Mouse (Mus musculus) midbrain, embryonic 11.5 days (tissue): ENCODE data around the gene Usp30. TPM values are rescaled to one million over a fixed set of nuclear protein-coding genes. Genes with fewer than 3 reads are reported as not detected.
A peak's percentile ranks its signal among the peaks of the same experiment; 100 is the strongest.

ENCODE experiments used
- ATAC-seq: fragments of 200-750 bp; cut with Nextera tagmentation; 2 replicates; pipeline ENCODE4 v1.8.0; 2017; ENCODE audit warnings: moderate TSS enrichment, moderate library complexity; ENCODE audit not compliant: low FRiP score
- DNase-seq: peaks from one replicate; pipeline ENCODE4 v3.0.0; 2015; ENCODE audit warnings: low spot score; ENCODE audit errors: missing footprints
- H3K27ac ChIP-seq: fragments of 300-500 bp; sonication (generic); 2 replicates; pipeline ENCODE4 v1.5.1; 2014; ENCODE audit warnings: low read depth, low read length
- H3K27me3 ChIP-seq: fragments of 300-500 bp; sonication (generic); 2 replicates; pipeline ENCODE4 v1.6.1; 2014; ENCODE audit warnings: mild to moderate bottlenecking, low read length, moderate library complexity, mixed read lengths; ENCODE audit not compliant: control insufficient read depth, insufficient read depth
- H3K36me3 ChIP-seq: fragments of 300-500 bp; sonication (generic); 2 replicates; pipeline ENCODE4 v1.6.1; 2014; ENCODE audit warnings: mild to moderate bottlenecking, low read length, moderate library complexity, mixed read lengths; ENCODE audit not compliant: control insufficient read depth, insufficient read depth
- H3K4me1 ChIP-seq: fragments of 300-500 bp; sonication (generic); 2 replicates; pipeline ENCODE4 v1.6.1; 2014; ENCODE audit warnings: low read length; ENCODE audit not compliant: control insufficient read depth, insufficient read depth
- H3K4me2 ChIP-seq: fragments of 300-500 bp; sonication (generic); 2 replicates; pipeline ENCODE4 v1.6.1; 2014; ENCODE audit warnings: mild to moderate bottlenecking, moderate library complexity
- H3K4me3 ChIP-seq: fragments of 300-500 bp; sonication (generic); 2 replicates; pipeline ENCODE4 v1.5.1; 2014; ENCODE audit warnings: low read depth, low read length
- H3K9ac ChIP-seq: fragments of 300-500 bp; sonication (generic); 2 replicates; pipeline ENCODE4 v1.6.1; 2014; ENCODE audit warnings: low read length
- H3K9me3 ChIP-seq: fragments of 300-500 bp; sonication (generic); 2 replicates; pipeline ENCODE4 v1.6.1; 2016; ENCODE audit warnings: low read length; ENCODE audit not compliant: control insufficient read depth
- WGBS: fragments of 180-500 bp; shearing (Covaris S2); extraction: QIAGEN DNeasy Blood & Tissue Kit; methylation state at CpG from one replicate; pipeline ENCODE4 v1.1.7; 2014; 5-methylcytosine and 5-hydroxymethylcytosine counted together
- polyA plus RNA-seq: library from polyadenylated mRNA; unstranded; fragments of >200 nt; fragmentation: Nextera tagmentation; extraction: Ambion mirVana; gene quantifications from 2 replicates; pipeline ENCODE4 v1.2.1, GENCODE M21; 2014

The Usp30 gene
- polyA plus RNA-seq, 1 experiment from 2014 or later = 11.0 TPM

DNA sequence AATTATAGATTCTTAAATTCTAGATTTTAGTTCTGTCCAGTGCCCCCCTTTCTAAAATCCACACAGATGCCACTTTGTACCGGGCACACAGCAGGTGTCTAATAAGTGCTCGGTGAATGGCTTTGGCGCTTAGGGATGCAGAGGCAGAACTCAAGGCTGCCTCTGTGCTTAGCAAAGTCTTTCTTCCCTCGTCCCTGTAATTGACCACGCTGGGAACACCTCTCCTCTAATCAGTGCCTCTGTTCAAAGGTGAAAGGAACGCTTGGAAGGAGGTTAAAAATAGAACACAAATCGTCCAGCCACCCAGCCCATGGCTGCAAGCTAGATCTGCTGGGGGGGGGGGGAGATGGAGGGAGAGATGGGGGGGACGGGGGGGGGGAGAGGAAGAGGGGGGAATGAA lies 24.8 kb upstream of the Usp30 start:
- no peak overlapping the region for H3K4me3 ChIP-seq
- H3K4me1 ChIP-seq = peaks cover 2% of the 10 kb centered on the region; the same call in 1 of the 2 replicates
- 37% methylated on average over 7 of the region's 8 CpGs for WGBS
- ATAC-seq (no peak), DNase-seq (peak; percentile 57)
- H3K27me3 ChIP-seq = no peaks in the 10 kb centered on the region
- H3K36me3 ChIP-seq = no peaks in the 10 kb centered on the region
- no peaks in the 10 kb centered on the region for H3K9me3 ChIP-seq
- H3K27ac ChIP-seq = no peak overlapping the region
- no peak overlapping the region for H3K4me2 ChIP-seq
- H3K9ac ChIP-seq = no peak overlapping the region

DNA sequence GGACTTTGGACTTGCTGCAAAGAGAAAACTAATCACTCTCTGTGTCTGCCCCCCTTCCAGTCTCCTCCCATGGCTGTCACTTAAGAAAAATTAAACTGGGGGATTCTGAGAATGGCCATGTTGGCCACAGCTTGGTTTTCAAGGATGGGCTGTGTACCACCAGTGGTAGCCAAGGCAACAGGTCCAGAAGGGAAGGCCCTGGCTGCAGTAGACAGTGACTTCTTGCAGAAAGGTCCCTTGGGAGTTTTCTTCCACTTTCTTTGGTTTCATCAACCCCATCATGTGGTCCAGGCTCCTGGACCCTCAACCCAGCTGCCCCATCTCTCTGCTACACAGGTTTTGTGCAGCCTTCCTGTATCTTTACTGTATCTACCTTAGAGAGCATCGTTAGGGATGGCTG lies 24.4 kb upstream of the Usp30 start:
- H3K36me3 ChIP-seq = no peaks in the 10 kb centered on the region
- no peaks in the 10 kb centered on the region for H3K9me3 ChIP-seq
- 58% methylated on average over 1 of the region's 1 CpGs for WGBS
- ATAC-seq (no peak), DNase-seq (peak; percentile 81)
- H3K9ac ChIP-seq = no peak overlapping the region
- no peak overlapping the region for H3K4me2 ChIP-seq
- H3K27ac ChIP-seq = no peak overlapping the region
- H3K4me3 ChIP-seq = no peak overlapping the region
- H3K4me1 ChIP-seq = peaks cover 2% of the 10 kb centered on the region; the same call in 1 of the 2 replicates
- no peaks in the 10 kb centered on the region for H3K27me3 ChIP-seq

DNA sequence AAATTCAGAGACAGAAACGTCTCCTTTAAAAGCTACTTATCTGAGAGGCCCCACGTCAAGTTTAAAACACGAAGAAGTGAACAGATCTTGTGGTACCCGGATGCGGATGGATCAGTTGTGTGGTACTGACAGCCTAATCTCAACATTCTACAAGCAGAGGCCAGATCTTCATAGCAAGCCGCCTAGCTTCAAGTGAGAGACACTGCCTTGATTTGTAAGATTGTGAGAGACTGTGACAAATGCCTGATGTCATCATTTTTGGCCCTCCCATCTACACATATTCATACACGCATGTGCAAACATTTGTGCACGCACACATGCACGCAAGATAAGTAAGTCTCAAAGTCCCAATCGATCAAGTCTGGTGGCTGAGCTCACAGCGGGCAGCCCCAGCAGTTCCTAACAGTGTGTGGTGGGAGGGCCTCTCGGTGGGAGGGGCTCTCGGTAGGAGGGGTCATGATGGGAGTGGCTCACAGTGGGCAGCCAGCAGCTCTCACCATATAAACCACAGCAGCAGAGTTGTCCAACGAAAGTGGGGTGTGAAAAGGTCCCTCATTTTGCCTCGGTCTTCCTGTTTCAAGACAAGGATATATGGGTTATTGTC lies 23.8 kb upstream of the Usp30 start:
- no peak overlapping the region for H3K4me3 ChIP-seq
- peak; percentile 82 for DNase-seq
- H3K36me3 ChIP-seq = no peaks in the 10 kb centered on the region
- 0 out of 2 replicates have a peak, but pooled peaks have one; percentile 30 for ATAC-seq
- H3K27ac ChIP-seq = no peak overlapping the region
- no peaks in the 10 kb centered on the region for H3K27me3 ChIP-seq
- no peak overlapping the region for H3K4me2 ChIP-seq
- H3K9ac ChIP-seq = no peak overlapping the region
- peaks cover 2% of the 10 kb centered on the region; the same call in 1 of the 2 replicates for H3K4me1 ChIP-seq
- WGBS = 23% methylated on average over 15 of the region's 15 CpGs
- H3K9me3 ChIP-seq = no peaks in the 10 kb centered on the region

DNA sequence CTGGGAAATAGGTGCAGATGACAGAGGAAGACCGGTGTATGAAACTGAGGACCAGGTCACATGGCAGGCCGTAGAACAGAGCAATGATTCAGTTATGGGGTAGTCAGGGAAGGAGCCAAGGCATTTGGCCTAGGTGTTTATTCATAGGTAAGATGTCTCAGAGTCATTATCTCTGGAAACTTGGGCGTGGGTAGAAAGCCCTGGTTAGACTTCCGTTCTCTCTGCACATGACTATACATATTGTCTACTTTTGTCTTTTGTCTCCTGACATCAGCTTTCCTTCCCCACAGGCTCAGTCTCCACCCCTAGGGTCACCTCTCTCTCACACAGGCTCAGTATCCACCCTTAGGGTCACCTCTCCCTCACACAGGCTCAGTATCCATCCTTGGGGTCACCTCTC lies 21.5 kb upstream of the Usp30 start:
- Histone ChIP-seq H3K4me1 (peaks cover 2% of the 10 kb centered on the region; the same call in 1 of the 2 replicates), H3K9ac (no peak overlapping the region), H3K4me2 (no peak overlapping the region), H3K9me3 (no peaks in the 10 kb centered on the region), H3K27me3 (no peaks in the 10 kb centered on the region), H3K4me3 (no peak overlapping the region), H3K27ac (no peak overlapping the region), H3K36me3 (no peaks in the 10 kb centered on the region)
- no peak for ATAC-seq
- no peak for DNase-seq
- 79% methylated on average over 4 of the region's 4 CpGs for WGBS

DNA sequence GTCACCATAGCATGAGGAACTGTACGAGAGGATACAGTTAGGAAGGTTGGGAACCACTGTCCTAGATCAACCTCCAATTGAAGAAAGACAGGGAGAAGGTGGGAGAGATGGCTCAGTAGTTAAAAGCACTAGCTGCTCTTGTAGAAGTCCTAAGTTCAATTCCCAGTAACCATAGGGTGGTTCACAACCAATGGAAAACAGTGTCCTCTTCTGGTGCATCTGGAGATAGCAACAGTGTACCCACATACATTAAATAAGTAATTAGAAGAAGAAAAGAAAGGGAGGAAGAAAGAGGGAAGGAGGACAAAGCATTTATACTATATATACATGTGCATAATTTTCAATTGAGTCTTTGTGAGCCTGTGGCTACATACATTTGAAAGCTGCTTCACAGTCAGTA lies 20.1 kb upstream of the Usp30 start:
- Histone ChIP-seq H3K9ac (no peak overlapping the region), H3K27me3 (no peaks in the 10 kb centered on the region), H3K36me3 (no peaks in the 10 kb centered on the region), H3K4me3 (no peak overlapping the region), H3K9me3 (no peaks in the 10 kb centered on the region), H3K4me2 (no peak overlapping the region), H3K4me1 (peaks cover 2% of the 10 kb centered on the region; the same call in 1 of the 2 replicates), H3K27ac (no peak overlapping the region)
- WGBS = 74% methylated on average over 1 of the region's 1 CpGs
- ATAC-seq (no peak), DNase-seq (peak; percentile 19)

DNA sequence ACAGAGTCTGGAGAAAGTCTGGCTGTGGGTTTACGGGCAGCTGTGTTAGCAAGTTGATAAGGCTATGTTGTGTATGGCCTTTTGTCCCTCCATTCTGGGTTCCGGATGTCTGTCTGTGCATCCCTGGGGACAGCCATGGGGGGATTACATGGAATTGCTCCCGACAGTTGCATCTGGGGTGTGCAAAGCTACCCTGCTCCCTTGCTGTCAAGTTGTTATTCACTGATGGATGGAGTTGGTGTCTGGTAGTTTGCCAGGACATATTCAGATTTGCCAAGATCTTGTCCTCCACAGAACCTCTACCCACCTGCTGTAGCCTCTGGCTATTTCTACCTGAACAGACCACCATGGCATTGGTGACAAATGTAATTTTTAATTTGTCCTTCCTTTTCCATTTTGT lies 19.1 kb upstream of the Usp30 start:
- Histone ChIP-seq H3K4me3 (no peak overlapping the region), H3K4me2 (no peak overlapping the region), H3K4me1 (peaks cover 2% of the 10 kb centered on the region; the same call in 1 of the 2 replicates), H3K9me3 (no peaks in the 10 kb centered on the region), H3K9ac (no peak overlapping the region), H3K27me3 (no peaks in the 10 kb centered on the region), H3K36me3 (no peaks in the 10 kb centered on the region), H3K27ac (no peak overlapping the region)
- WGBS = 86% methylated on average over 3 of the region's 3 CpGs
- ATAC-seq (no peak), DNase-seq (no peak)

DNA sequence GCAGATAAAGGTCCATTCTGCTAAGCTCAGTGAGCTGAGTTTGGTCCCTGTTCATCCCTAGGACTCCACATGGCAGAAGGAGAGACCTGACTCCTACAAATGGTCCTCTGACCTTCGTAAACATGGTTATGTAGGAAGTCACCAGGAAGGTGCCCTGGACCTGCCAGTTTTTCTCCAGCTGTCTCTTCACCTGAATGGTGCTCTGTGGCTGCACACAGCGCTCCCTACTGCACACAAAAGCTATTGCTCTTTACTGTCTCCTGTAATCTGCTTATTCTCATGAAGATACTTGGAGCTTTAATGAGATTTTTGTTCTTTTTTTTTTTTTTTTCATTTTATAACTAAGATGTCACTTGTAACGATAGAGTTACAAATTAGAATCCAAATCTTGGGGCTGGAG lies 18.7 kb upstream of the Usp30 start:
- Histone ChIP-seq H3K4me2 (no peak overlapping the region), H3K27me3 (no peaks in the 10 kb centered on the region), H3K9ac (no peak overlapping the region), H3K4me3 (no peak overlapping the region), H3K27ac (no peak overlapping the region), H3K9me3 (no peaks in the 10 kb centered on the region), H3K36me3 (no peaks in the 10 kb centered on the region), H3K4me1 (peaks cover 1% of the 10 kb centered on the region; the same call in 1 of the 2 replicates)
- DNase-seq (no peak), ATAC-seq (no peak)
- 47% methylated on average over 3 of the region's 3 CpGs for WGBS

DNA sequence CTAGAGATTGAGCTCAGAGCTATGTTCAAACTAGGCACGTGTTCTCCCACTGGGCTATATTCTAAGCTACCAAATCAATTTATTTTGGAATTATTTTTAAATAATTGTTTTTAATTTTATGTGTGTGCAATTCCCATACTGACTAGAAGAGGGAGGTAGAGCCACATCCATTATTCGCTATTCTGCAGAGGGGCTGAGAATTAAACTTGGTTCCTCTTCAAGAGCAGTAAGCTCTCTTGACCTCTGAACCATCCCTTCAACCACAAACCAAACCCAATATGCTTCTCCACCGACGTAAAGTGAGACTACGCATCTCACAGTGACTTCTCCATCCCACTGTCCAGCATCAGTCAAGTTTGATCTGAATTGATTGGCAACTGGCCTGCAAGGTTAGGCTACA lies 18.1 kb upstream of the Usp30 start:
- 83% methylated on average over 5 of the region's 5 CpGs for WGBS
- ATAC-seq (no peak), DNase-seq (no peak)
- Histone ChIP-seq H3K36me3 (no peaks in the 10 kb centered on the region), H3K27ac (no peak overlapping the region), H3K4me2 (no peak overlapping the region), H3K4me1 (no peaks in the 10 kb centered on the region; the same call in 1 of the 2 replicates), H3K9me3 (no peaks in the 10 kb centered on the region), H3K27me3 (no peaks in the 10 kb centered on the region), H3K4me3 (no peak overlapping the region), H3K9ac (no peak overlapping the region)

DNA sequence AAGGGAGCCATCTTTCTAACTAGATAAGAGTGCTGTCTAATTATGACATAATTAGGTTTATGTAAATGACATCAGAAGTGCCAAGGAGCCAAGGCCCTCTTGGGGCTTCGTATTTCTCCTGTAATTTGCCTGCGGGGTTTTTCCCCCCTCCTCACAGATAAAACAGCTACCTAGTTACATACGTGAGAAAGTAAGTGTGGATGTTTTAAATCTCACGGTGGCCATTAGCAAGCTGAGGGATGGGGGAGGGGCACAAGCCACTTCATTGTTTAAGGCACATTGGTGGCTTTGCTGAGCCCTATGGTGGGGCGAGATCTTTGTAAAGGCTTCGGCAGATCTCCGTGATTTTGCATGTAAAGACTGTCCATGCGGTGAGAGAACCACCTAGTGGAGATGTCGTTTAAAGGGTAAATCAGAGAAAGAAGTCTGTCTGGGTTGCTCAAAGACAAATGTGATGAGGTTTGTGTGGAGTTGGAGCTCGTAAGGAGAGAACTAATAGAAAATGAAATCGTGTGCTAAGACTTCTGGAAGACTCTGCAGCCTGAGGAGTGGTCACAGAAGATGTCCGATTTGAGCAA lies 16.4 kb upstream of the Usp30 start:
- DNase-seq (no peak), ATAC-seq (no peak)
- 71% methylated on average over 12 of the region's 12 CpGs for WGBS
- H3K36me3 ChIP-seq = no peaks in the 10 kb centered on the region
- no peak overlapping the region for H3K4me2 ChIP-seq
- no peak overlapping the region for H3K27ac ChIP-seq
- no peaks in the 10 kb centered on the region for H3K9me3 ChIP-seq
- H3K27me3 ChIP-seq = no peaks in the 10 kb centered on the region
- no peak overlapping the region for H3K9ac ChIP-seq
- no peaks in the 10 kb centered on the region; the same call in 1 of the 2 replicates for H3K4me1 ChIP-seq
- H3K4me3 ChIP-seq = no peak overlapping the region
